Mouse (Mus musculus): ENCODE data around the gene Plek2.

- no peak for TF ChIP-seq CTCF (conservative IDR thresholded peaks at IDR 0.05; ENCODE audit: insufficient read depth, insufficient read length, low read depth, low read length)
- no peak for TF ChIP-seq POLR2A (IDR thresholded peaks at IDR 0.05; ENCODE audit: low read depth, low read length)
Observed at GRCm38 (mm10) chr12:78942931-78943330, 36.2 kb upstream of the Plek2 start.
